In genomic region chr11:102214430-102215156, GRCm38 (mm10) we compare ENCODE assay signal across 10 mouse cellular contexts. TPM values are rescaled to one million over a fixed set of nuclear protein-coding genes. Genes with fewer than 3 reads are reported as not detected.
DNase-seq lines count a peak whose midpoint lies in the region; ATAC-seq and TF ChIP-seq lines count a peak whose summit lies in the region.
"Had no signal": no experiment of that assay in that cellular context is flagged by ENCODE, and none has a peak within 500 bp of the region (broad histone marks: within the 10 kb centered on the region; RNA-seq: fewer than 3 reads in every experiment).

No protein-coding gene starts in this region.

- no peak overlapping the region for H3K4me3 ChIP-seq in layer of hippocampus, adult 2 months
- no peak overlapping the region for H3K4me3 ChIP-seq in limb, embryonic 14.5 days (replicated peaks; ENCODE audit: low read length)

- H3K9ac ChIP-seq in limb, embryonic 14.5 days (ENCODE audit: low read depth, low read length, severe bottlenecking): no peak overlapping the region

- ATAC-seq in limb, embryonic 14.5 days (ENCODE audit: low FRiP score, low read depth): peak; percentile 50; the same call in 1 of the 2 replicates

- TF ChIP-seq POLR2A in limb, embryonic 14.5 days (IDR thresholded peaks at IDR 0.05; ENCODE audit: borderline replicate concordance, extremely low read depth, insufficient read depth, insufficient read length): no peak

- 49% methylated on average over 10 of the region's 10 CpGs for WGBS in limb, embryonic 14.5 days

- peaks cover 10% of the 10 kb centered on the region; the same call in 1 of the 2 replicates for H3K36me3 ChIP-seq in limb, embryonic 14.5 days (ENCODE audit: control insufficient read depth, insufficient read depth, low read length)

- H3K27ac ChIP-seq in layer of hippocampus, adult 2 months: peak overlapping the region; percentile 60; the same call in 1 of the 2 replicates
- H3K27ac ChIP-seq in limb, embryonic 14.5 days (replicated peaks; ENCODE audit: low read depth, low read length): no peak overlapping the region; the same call in 1 of the 2 replicates

- TF ChIP-seq CTCF in layer of hippocampus, adult 2 months (conservative IDR thresholded peaks at IDR 0.05): no peak

- no peak overlapping the region for H3K4me2 ChIP-seq in limb, embryonic 14.5 days (replicated peaks; ENCODE audit: low read depth, low read length, severe bottlenecking)

- no peaks in the 10 kb centered on the region for H3K27me3 ChIP-seq in limb, embryonic 14.5 days (ENCODE audit: control insufficient read depth, insufficient read depth, low read length)

- peak; percentile 55 for DNase-seq in embryo, embryonic 10 days (ENCODE audit: low spot score)
- DNase-seq in embryo, embryonic 9.5 days (ENCODE audit: extremely low spot score): no peak
- no peak for DNase-seq in layer of hippocampus, adult 2 months (ENCODE audit: low spot score in 2 of 2)
- no peak for DNase-seq in layer of hippocampus, adult 9-10 months (ENCODE audit: low spot score)
- DNase-seq in cerebellum, postnatal 25 days: peak; percentile 44 to 73
- peak; percentile 40 for DNase-seq in limb, embryonic 14.5 days (ENCODE audit: low spot score)
- no peak for DNase-seq in layer of hippocampus, adult 18-20 months (ENCODE audit: low spot score in 2 of 2)
- no peak for DNase-seq in thymus, postnatal 0 days (ENCODE audit: low spot score)
- DNase-seq: adrenal gland, adult 2 months; B cell, adult 2 months had no signal

- H3K4me1 ChIP-seq in limb, embryonic 14.5 days (ENCODE audit: control insufficient read depth, insufficient read depth, low read length): peaks cover 64% of the 10 kb centered on the region

- no peaks in the 10 kb centered on the region for H3K9me3 ChIP-seq in limb, embryonic 14.5 days (ENCODE audit: control insufficient read depth, low read length)

RNA-seq across cellular contexts. Expression of gene Hdac5, which starts 15.4 kb away (rescaled TPM):
- total RNA-seq in layer of hippocampus, adult 2 months (2021): 100 to 1,000 TPM; 233 to 243 TPM
- 86.2 and 149 TPM in 2 replicates for polyA plus RNA-seq in limb, embryonic 14.5 days (2012; rRNA removed)
- polyA plus RNA-seq in limb, embryonic 14.5 days (2014; fragmentation: Nextera tagmentation; extraction: Ambion mirVana): 46.7 and 57.4 TPM in 2 replicates
- total RNA-seq in layer of hippocampus, adult 18-20 months (2021): 100 to 1,000 TPM; 258 to 266 TPM
- polyA plus RNA-seq in thymus, postnatal 0 days (2015; fragmentation: Nextera tagmentation; extraction: Ambion mirVana): 19.9 and 24.8 TPM in 2 replicates

RNA-seq across cellular contexts. Expression of gene G6pc3, which starts 25.2 kb away (rescaled TPM):
- 10 to 100 TPM; 58.2 to 59.7 TPM for total RNA-seq in layer of hippocampus, adult 2 months (2021)
- 42.7 and 60.4 TPM in 2 replicates for polyA plus RNA-seq in limb, embryonic 14.5 days (2012; rRNA removed)
- 27.6 and 33.7 TPM in 2 replicates for polyA plus RNA-seq in limb, embryonic 14.5 days (2014; fragmentation: Nextera tagmentation; extraction: Ambion mirVana)
- total RNA-seq in layer of hippocampus, adult 18-20 months (2021): 10 to 100 TPM; 61.0 to 65.1 TPM
- polyA plus RNA-seq in thymus, postnatal 0 days (2015; fragmentation: Nextera tagmentation; extraction: Ambion mirVana): 16.1 and 16.2 TPM in 2 replicates

RNA-seq across cellular contexts. Expression of gene Lsm12, which starts 29.5 kb away (rescaled TPM):
- total RNA-seq in layer of hippocampus, adult 2 months (2021): 10 to 100 TPM; 56.6 to 56.9 TPM
- polyA plus RNA-seq in limb, embryonic 14.5 days (2012; rRNA removed): 38.5 and 40.0 TPM in 2 replicates
- polyA plus RNA-seq in limb, embryonic 14.5 days (2014; fragmentation: Nextera tagmentation; extraction: Ambion mirVana): 83.8 and 86.0 TPM in 2 replicates
- total RNA-seq in layer of hippocampus, adult 18-20 months (2021): 10 to 100 TPM; 59.3 to 59.4 TPM
- 140 and 164 TPM in 2 replicates for polyA plus RNA-seq in thymus, postnatal 0 days (2015; fragmentation: Nextera tagmentation; extraction: Ambion mirVana)

RNA-seq across cellular contexts. Expression of gene BC030867, which starts 34.1 kb away (rescaled TPM):
- 1 to 10 TPM; 1.0 to 1.1 TPM for total RNA-seq in layer of hippocampus, adult 2 months (2021)
- polyA plus RNA-seq in limb, embryonic 14.5 days (2012; rRNA removed): 14.2 and 15.4 TPM in 2 replicates
- polyA plus RNA-seq in limb, embryonic 14.5 days (2014; fragmentation: Nextera tagmentation; extraction: Ambion mirVana): 11.8 and 11.9 TPM in 2 replicates
- total RNA-seq in layer of hippocampus, adult 18-20 months (2021): 1 to 10 TPM in 1 of 2 experiments, under 1 TPM in 1; 0.86 to 1.8 TPM
- polyA plus RNA-seq in thymus, postnatal 0 days (2015; fragmentation: Nextera tagmentation; extraction: Ambion mirVana): 8.6 and 11.4 TPM in 2 replicates

RNA-seq across cellular contexts. Expression of gene Asb16, which starts 54.0 kb away (rescaled TPM):
- 1 to 10 TPM; 2.0 TPM for total RNA-seq in layer of hippocampus, adult 2 months (2021)
- polyA plus RNA-seq in limb, embryonic 14.5 days (2012; rRNA removed): 2.2 and 2.8 TPM in 2 replicates
- polyA plus RNA-seq in limb, embryonic 14.5 days (2014; fragmentation: Nextera tagmentation; extraction: Ambion mirVana): 0.25 and 0.48 TPM in 2 replicates
- 1 to 10 TPM; 2.3 to 2.9 TPM for total RNA-seq in layer of hippocampus, adult 18-20 months (2021)
- polyA plus RNA-seq in thymus, postnatal 0 days (2015; fragmentation: Nextera tagmentation; extraction: Ambion mirVana): 0.07 TPM in 1 of 2 replicates, not detected in the other

Comparison
In these comparisons a context has a peak if more than half of its experiments do, and no peak if none do; other contexts are left out.
1. DNase-seq: peak in embryo, embryonic 10 days (single experiment), cerebellum, postnatal 25 days (2 of 2) and limb, embryonic 14.5 days (single experiment); none in embryo, embryonic 9.5 days (single experiment), layer of hippocampus, adult 2 months (0 of 2), layer of hippocampus, adult 9-10 months (single experiment), layer of hippocampus, adult 18-20 months (0 of 2) and thymus, postnatal 0 days (single experiment).